Mouse (Mus musculus) splenic B cell, adult 2 months (primary cell): ENCODE results near the gene Fancd2os.

ENCODE experiments used
- DNase-seq: peaks from one replicate; pipeline ENCODE4 v3.0.0-alpha.2; 2011; ENCODE audit warnings: low read depth, low spot score
- H3K27me3 ChIP-seq: 2 replicates; pipeline ENCODE4 v1.6.1; 2012; ENCODE audit warnings: mild to moderate bottlenecking, low read length, moderate library complexity, mixed read lengths; ENCODE audit not compliant: control insufficient read depth, poor library complexity, insufficient read depth, severe bottlenecking
- H3K36me3 ChIP-seq: 2 replicates; pipeline ENCODE4 v1.6.1; 2012; ENCODE audit warnings: mild to moderate bottlenecking, low read length, moderate library complexity, mixed read lengths; ENCODE audit not compliant: control insufficient read depth, poor library complexity, insufficient read depth, severe bottlenecking

Fancd2os gene

DNA sequence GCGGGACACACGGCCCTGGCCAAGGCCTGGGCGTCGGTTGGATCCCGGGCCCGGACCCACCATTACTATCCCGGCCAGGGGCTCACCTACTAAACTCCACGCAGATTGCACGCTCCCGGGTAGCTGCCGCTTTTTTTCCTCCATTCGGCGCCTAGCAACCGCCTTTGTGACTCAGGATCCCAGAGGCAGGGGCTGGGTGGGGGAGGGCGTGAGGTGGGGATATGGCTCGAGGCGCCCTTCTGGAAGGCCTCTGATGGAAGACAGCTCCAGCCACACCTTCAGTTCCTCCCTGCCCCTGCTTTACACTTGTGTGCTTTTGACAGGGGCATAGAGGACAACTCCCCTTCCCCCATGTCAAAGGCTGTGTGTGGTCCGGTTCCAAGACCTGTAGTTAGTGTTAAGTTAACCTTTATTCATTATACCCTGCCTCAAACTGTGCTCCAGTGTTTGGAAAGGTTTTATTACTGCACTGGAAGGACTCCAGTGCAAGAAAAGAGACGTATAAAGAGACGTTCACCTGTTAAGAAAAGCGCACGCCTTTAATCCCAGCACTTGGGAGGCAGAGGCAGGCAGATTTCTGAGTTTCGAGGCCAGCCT, at the start of gene Fancd2os:
Gene Fancd2os (minus strand): TSS at position 173 of the 597 bp plus-strand sequence.
- no peaks in the 10 kb centered on the region for H3K27me3 ChIP-seq

DNA sequence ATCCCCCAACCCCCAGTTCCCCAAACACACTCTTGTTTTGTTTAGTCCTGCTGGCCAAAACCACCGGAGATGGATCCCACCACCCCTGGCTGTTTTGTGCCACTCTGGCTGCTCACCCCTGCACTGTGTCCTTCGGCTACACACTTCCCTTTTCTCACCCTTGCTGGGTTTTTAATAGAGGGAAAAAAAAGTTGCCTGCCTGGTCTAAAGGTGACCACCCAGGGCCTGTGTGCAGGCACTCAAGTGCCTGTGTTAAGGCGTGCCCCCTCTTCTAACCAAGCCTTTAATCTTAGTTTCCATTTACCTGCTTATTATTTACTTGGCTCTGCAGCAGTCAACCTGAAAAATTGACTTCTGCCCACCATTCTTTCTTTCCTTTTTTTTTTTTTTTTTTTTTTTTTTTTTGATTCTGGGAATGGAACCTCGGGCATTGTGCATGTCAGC, 49.7 kb upstream of the Fancd2os start:
- DNase-seq = peak; percentile 67
- H3K27me3 ChIP-seq = no peaks in the 10 kb centered on the region

More for the DNA sequence above, at the start of gene Fancd2os:
- no peak for DNase-seq
- no peaks in the 10 kb centered on the region for H3K36me3 ChIP-seq

DNA sequence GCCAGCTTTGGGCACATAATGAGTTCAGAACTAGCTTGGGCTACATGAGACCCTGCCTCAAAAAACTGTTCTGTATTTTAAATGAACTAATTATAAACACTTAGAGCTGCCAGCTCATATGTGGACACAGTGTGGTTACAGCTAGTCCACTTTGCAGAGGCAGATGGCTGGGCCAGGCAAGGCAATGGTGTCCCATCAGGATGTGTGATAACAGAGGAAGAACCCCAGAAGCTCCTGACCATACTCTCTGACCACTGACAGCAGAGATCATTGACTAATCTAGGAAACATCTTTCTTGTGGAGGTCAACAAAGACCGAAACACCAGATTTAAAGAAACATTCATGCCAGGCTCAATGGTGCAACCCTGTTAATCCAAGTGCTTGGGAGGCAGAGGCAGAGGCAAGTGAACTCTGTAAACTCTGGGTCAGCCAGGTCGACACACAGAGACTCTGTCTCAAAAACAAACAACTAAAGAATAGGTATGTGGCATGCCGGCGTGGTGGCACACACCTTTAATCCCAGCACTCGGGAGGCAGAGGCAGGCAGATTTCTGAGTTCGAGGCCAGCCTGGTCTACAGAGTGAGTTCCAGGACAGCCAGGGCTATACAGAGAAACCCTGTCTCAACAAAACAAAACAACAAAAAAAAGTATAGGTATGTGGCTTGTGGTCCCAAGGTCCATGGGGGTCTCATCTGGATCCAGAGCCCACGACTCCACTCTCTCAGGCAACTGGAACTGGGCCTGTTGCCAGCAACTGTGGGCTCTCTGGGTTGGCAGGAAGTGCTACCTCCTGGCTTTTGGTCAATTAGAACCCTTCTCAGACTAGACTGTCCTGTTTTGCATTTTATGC, 49.1 kb upstream of the Fancd2os start:
- no peak for DNase-seq
- Histone ChIP-seq H3K36me3 (peaks cover 4% of the 10 kb centered on the region), H3K27me3 (no peaks in the 10 kb centered on the region)

More for the DNA sequence above, 49.7 kb upstream of the Fancd2os start:
- peaks cover 4% of the 10 kb centered on the region for H3K36me3 ChIP-seq

DNA sequence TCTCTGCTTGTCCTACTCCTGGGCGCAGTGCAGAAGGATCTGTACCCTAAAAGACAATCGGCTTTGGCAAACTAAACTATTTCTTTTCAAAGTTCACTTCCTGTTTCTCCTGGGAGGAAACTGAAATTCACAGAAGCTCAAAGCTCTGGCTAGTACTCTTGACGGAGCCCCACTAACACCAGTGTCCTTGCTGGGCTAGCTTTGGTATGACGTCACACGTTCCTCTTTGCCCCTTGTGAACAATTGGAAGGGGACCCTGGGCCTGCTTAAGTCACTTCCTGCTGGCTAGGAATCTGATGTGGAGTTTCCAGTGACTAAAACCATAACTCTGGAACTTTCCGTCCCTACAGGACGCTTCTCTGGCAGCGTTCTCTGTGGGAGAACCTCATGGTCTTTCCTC, 44.3 kb upstream of the Fancd2os start:
- Histone ChIP-seq H3K27me3 (no peaks in the 10 kb centered on the region), H3K36me3 (peaks cover 6% of the 10 kb centered on the region)
- peak; percentile 54 for DNase-seq

DNA sequence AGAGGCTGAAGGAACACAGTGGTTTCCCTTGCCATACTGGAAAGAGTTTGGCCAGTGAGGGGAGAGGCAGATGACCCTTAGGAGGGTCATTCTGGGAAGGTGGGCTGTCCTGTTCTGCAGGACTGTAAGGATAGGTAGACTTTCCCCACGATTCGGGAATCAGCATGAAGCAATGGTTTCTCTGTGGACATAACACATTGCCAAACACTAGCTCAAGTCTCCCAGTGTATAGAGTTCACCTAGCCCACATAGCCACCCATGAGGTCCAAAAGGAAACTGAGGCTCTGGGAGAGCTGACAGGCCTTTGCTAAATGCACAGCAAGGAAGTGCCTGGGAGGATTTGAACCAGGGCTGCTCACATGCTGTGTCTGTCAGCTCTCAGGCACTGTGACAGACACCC, 43.5 kb upstream of the Fancd2os start:
- no peak for DNase-seq
- H3K27me3 ChIP-seq = no peaks in the 10 kb centered on the region
- H3K36me3 ChIP-seq = peaks cover 6% of the 10 kb centered on the region

DNA sequence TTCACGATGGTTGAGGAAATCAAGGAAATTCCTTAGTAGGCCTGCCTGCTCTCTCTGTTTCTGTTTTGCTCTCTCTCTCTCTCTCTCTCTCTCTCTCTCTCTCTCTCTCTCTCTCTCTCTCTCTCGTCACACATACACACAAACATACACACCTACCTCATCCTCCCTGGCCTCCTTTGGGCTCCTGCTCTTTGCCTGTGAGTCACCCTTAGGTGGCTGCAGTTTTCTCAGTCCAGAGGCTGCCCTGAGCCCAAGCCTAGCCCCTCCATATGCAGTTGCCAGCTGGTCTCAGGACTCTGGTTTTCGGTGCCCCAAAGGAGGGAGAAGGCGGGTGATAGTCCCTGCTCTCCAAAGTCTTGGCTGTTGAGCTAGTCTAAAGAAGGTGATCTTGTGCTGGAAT, 42.5 kb upstream of the Fancd2os start:
- no peak for DNase-seq
- peaks cover 3% of the 10 kb centered on the region; the same call in 1 of the 2 replicates for H3K36me3 ChIP-seq
- no peaks in the 10 kb centered on the region for H3K27me3 ChIP-seq

DNA sequence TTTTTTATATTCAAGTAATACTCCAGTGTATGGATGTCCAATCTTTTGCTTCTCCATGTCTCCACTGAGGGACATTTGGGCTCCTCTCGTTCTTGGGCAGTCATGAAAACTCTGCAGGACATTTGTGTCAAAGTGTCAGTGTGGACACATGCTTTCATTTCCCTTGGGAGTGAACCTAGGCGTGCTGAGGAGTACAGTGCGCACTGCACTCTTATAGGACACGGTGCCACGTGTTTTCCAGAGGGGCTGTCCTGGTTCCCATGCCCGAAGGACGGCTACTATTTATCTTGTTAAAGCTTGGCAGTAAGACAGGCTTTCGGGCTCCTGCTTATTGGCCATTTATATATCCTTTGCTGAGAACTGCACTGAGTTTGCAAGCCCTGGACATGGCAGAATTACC, 42.1 kb upstream of the Fancd2os start:
- 0 out of 2 replicates have a peak, but pooled peaks cover 3% of the 10 kb centered on the region for H3K36me3 ChIP-seq
- H3K27me3 ChIP-seq = no peaks in the 10 kb centered on the region
- no peak for DNase-seq

DNA sequence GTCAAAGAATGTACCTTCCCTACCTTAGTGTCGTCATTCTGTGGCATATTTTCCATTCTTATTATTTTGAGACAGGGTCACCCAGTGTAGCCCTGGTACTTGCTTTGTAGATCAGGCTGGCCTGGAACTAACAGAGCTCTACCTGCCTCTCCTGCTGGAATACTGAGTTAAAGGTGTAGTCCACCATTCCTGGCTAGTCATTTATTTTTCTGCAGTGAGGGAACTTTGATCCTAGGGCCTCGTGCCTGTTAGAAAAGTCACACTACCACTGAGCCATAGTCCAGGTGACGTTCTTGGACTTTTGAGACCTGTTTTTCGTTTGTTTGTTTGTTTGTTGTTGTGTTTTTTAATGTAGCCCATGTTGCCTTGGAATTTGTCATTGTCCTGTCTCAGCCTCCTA, 38.7 kb upstream of the Fancd2os start:
- 0 out of 2 replicates have a peak, but pooled peaks cover 2% of the 10 kb centered on the region for H3K36me3 ChIP-seq
- H3K27me3 ChIP-seq = no peaks in the 10 kb centered on the region
- no peak for DNase-seq

DNA sequence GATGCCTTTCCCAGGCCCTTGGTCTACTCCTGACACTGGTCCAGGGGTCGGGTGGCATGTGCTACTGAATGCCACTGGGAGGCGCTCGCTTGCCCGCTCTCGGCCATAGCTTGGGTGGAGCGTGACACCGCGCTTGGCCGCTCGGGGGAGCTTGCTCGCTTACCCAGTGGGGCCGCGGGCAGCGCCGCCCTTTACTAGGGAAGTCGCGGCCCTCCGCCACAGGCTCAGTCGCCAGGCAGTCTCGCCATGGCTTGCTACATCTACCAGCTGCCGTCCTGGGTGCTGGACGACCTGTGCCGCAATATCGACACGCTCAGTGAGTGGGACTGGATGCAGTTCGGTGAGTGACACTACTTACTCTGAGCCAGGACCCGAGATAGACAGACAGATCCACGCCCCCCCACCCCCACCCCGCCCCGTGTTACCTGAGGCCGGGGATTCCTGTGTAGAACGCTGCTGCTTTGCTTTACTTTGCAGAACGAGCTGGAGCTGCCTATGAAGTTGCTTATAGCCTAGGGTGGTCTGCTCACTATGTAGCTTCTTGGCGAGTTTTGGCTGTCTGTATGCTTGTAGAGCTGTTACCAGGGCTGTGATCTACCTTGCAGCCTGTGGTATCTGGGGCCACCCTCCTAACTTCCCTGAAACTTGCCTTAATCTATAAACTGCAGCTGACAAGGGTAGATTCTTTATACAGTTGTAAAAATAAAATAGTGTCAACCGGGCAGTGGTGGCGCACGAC, 38.0 kb upstream of the Fancd2os start, which contains the start of gene Irak2:
Gene Irak2 (plus strand): TSS at position 166 of the 739 bp plus-strand sequence.
- peak; percentile 96 for DNase-seq
- Histone ChIP-seq H3K27me3 (no peaks in the 10 kb centered on the region), H3K36me3 (0 out of 2 replicates have a peak, but pooled peaks cover 2% of the 10 kb centered on the region)

DNA sequence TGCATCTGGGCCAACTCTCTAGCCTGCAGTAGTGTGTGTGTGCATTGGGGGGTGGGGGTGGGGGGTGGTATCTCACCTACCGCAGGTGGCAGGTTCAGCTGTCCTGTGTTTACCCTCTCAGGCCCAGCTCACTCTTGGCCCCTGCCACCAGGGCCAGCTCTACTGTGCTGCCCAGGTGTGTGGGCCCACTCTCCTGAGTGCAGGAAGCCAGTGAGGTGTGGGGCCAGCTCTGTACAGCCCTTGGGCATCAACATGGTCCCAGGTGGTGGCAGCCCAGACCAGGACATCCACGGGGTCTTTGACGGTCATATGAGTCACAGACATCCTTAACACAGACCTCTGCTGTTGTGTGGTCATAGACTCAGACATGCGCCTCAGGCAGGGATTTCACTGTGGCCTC, 32.3 kb upstream of the Fancd2os start:
- no peak for DNase-seq
- Histone ChIP-seq H3K27me3 (no peaks in the 10 kb centered on the region), H3K36me3 (peaks cover 2% of the 10 kb centered on the region; the same call in 1 of the 2 replicates)

DNA sequence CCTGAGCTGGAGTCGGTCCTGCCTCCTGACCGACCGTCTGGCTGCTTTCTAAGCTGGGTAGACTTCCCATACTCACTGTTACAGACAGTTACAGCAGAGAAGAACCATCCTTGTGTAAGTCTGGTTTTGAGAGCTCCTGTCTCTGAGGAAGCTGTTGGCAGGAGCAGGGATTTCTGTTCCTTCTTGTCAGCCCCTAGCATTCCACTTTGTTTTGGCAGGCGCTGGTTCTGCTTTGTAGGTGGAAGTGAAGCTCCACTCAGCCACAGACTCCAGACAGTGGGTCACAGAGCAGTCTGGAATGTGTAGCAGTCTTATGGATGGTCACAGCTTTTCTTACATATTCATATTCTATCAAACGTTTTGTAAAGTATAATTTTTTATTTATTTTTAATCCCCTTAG, 29.8 kb upstream of the Fancd2os start:
- Histone ChIP-seq H3K36me3 (peaks cover 2% of the 10 kb centered on the region; the same call in 1 of the 2 replicates), H3K27me3 (no peaks in the 10 kb centered on the region)
- DNase-seq = no peak

DNA sequence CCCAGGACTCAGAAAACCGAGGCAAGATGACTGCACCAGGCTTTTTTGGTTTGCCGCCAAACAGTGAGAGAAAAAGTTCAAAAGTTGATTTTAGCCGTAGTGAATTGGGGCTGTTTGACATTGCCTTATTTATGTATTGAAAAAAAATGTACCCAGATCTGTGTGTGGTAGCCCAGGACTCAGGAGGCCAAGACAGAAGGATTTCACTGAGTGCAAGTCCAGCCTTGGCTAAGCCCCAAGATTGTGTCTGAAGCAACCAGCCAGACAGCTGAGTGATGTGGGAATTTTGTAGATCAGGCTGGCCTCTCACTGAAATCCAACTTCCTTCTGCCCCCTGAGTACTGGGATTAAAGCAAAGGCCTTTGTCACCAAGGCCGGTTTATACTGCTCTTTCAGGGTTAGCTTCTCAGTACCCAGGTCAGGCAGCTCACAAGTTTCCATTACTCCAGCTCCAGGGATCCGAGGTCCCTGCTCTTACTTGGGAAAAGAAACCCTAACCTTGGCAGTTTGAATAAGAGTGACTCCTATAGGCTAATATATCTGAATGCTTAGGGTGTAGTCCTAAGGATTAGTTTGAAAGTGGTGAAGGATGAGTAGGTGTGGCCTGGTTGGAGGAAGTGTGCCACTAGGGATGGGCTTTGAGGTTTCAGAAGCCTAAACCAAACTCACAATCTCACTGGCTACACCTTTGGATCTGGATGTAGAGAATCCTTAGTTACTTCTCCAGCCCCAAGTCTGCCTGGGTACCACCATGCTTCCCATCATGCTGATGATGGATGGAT, 24.7 kb upstream of the Fancd2os start:
- no peak for DNase-seq
- no peaks in the 10 kb centered on the region for H3K27me3 ChIP-seq
- no peaks in the 10 kb centered on the region; the same call in 1 of the 2 replicates for H3K36me3 ChIP-seq

DNA sequence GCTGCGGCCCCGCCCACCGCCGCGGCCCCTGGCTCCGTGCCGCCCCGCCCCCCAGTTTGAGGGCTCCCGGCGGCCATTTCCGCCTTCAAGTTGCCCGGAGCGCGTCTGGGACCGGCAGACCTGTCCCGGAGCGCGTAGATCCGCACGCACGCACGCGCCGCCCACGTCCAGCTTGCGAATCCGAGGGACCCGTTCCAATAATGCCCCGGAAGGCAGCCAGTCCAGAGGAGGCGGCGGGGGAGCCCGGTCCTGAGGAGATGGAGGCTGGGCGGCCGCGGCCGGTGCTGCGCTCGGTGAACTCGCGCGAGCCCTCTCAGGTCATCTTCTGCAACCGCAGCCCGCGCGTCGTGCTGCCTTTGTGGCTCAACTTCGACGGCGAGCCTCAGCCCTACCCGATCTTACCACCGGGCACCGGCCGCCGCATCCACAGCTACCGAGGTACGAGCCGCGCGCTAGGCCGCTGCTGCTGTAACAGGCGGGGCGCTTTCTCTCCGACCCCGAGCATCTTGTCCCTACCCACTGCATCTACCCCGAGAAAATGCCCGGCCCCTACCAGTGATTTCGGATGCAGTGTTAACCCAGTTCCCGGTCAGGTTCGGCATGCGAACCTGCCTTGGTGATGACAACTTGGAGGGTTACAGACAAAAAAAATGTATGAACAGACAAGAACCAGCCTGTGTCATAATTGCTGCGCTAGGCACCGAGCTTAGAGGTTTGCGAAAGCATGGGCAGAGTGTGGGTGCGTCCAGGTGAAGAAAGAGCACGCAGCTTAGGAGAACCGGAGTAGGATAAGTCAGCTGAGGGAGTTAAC, 23.6 kb upstream of the Fancd2os start, which contains the start of gene Vhl:
Gene Vhl (plus strand): TSS at position 19 of the 811 bp plus-strand sequence.
- H3K27me3 ChIP-seq = no peaks in the 10 kb centered on the region
- no peaks in the 10 kb centered on the region; the same call in 1 of the 2 replicates for H3K36me3 ChIP-seq
- DNase-seq = peak; percentile 85
